Mouse (Mus musculus): ENCODE measurements around the gene Numbl.
"Not testable (repeated sequence)": the region's sequence is repeated elsewhere in the genome, so short reads cannot be mapped to it uniquely, and the experiment has no call there.

Numbl gene

DNA sequence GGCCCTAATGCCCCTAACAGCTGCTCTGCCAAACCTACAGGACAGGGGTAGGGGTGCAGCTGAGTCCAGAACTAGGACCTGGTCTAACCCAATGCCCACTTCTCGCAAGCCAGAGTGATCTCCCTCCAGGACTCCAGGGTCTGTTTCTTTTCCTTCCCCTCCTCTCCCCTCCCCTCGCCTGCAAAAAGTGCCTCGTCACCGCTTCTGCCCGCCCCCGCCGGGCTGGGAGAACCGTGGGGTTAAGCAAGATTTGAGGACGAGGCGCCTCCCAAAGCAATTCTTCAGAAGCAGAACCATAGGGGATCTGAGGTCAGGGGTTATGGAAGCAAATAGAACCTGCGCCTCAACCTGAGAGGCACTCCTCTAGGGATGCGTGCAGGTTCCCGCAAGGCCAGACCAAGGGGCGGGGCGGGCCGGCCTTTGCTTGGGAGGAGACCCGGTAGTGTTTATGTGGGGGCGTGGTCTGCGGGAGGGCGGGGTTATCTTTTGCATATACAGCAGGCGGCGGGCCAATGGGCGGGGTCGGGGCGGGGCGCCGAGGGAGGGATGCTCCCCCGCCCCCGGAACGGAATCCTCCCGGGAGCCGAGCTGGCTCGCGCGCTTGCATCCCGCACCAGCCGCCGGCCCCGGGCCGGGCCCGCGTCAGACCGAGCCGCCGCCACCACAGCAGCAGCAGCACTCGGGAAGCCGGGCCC, at the start of gene Numbl:
Numbl (plus strand) TSS at position 229 of the 695 bp plus-strand sequence.
- peak; percentile 90 for DNase-seq (ENCODE audit: low spot score)

DNA sequence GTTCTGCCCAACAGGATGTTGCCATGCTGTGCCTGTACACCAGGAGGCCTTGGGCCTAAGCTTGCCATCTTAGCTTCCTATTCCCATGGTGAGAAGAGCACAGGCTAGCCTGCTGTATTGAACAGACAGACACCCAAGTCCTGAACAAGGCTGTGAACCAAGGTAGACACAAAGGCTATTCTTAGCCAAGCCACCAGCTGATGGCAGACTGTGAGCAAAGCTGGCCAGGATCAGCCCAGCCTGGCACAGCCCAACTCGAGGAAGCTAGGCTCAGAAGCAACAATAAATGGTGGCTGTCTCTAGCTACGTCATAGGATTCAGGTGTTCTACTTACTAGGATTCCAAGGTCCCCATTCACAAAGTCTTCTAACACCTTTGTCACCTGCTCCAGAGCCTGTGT, 45.6 kb upstream of the Numbl start:
- DNase-seq (ENCODE audit: low spot score) = no peak

DNA sequence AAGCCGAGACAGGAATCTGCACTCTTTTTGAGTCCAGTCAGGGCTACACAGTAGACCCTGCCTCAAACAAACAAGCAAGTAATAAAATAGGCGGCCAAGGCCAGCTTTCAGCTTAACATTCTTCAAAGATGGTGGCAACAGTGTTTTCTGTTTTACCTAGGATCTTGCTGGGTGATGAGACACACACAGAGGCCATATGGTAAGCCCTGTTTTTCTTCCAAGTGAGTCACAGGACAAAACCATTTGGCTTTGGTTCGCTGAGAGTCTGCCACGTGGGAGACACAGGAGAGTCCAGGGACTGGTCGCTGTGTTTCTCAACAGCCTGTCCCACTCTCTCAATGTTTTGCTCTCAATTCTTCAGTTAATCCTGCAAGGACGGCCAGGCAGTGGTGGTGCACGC, 39.6 kb upstream of the Numbl start:
- no peak for DNase-seq (ENCODE audit: low spot score)

DNA sequence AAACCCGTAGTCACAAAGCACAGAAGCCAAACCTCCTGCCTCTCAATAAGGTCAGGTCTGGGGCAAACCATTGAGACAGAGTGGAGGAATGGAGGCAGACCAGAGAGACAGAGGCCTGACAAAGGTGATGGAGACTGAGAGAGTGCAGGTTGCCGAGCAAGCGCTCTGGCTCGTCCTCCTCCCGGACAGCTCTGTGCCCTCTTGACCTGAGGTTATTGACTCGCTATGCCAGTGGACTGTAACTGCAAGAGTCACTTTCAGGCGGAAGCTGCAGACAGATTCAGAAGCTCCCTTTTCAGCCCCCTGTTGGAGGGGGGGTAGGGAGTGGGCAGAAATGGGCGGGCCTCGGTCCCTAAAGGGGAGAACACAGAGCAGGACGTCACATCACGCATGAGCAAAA, 38.3 kb upstream of the Numbl start:
- DNase-seq (ENCODE audit: low spot score) = no peak

DNA sequence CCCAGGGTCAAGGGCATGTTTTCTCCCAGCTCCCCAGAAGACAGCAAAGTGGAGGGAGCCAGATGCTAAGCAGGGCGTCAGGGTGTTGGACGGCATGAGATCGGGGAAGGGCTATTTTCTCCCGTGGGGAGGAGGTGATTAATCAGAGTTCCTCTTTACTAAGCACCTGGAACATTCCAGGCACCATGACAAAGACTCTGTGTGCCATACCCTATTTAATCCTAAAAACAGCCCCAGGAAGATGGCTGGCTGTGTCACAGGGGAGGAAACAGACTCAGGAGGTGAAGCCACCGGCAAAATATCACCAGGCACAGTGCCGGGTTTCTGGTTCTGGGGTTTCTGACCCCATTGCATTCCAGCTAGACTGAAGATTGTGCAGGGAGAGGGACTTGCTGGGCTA, 36.3 kb upstream of the Numbl start:
- DNase-seq (ENCODE audit: low spot score) = no peak

DNA sequence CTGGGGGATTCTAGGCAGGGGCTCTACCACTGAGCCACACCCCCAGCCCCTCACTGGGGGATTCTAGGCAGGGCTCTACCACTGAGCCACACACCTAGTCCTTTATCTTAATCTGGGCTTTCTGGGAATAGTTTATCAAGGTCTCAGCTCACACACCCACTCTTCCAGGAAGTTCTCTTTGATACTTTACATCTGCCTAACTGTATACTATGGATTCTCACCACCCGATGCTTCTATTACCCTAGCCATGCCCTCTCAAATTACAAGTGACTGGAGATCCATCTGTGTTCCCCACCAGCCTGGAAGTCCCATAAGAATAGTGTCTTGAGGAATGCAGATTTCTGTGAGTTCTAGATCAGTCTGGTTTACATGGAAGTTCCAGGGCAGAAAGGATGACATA, 35.7 kb upstream of the Numbl start:
- no peak for DNase-seq (ENCODE audit: low spot score)

DNA sequence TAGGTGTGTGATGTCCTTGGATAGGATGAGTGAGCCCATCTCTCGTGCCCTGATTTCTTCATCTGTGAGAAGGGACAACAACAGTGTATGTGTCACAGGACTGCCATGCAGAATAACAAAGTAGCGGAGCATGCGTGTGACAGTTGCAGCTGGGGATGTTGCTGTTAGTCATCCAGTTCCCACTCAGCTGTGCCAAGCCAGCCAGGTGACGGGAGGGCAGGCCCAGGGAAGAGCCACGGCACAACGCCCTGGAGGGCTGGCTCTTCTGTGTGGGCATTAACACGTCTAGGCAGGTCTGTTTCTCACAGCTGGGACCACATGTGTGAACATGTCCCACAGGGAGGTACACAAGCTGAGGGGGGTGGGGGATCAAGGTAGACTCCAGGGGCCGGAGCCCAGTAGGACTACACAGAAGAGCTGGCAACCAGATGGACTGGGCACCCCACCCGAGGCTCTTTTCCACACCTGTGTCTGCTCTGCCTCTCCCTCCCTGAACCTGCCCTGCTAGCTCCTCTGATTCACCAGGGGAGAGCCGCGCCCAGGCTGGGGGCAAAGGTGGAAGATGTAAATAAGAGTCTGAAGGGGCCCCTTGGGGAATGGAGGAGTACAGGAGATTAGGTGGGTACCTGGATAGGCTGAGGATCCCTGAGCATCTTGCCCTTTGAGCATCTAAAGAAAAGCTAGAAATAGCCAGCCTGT, 33.2 kb upstream of the Numbl start:
- DNase-seq (ENCODE audit: low spot score) = no peak

DNA sequence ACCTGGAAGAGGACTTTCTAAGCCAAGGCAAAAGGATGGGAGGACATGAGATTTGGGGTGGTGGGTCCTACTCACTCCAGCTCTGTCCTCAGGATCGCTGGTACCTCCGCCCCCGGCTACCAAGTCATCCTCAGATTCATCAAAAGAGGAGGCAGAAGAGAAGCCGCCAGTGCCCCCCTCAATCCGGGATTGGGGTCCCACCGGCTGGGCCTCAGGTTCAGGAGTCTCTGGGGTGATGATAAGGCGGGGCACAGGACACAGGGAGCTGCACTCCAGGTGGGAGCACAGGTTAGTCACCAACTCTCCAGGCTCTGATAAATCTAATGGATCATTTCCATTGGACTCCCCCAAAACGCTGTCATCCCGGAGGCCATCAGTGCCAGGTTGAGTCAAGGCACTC, 31.0 kb upstream of the Numbl start:
- no peak for DNase-seq (ENCODE audit: low spot score)

DNA sequence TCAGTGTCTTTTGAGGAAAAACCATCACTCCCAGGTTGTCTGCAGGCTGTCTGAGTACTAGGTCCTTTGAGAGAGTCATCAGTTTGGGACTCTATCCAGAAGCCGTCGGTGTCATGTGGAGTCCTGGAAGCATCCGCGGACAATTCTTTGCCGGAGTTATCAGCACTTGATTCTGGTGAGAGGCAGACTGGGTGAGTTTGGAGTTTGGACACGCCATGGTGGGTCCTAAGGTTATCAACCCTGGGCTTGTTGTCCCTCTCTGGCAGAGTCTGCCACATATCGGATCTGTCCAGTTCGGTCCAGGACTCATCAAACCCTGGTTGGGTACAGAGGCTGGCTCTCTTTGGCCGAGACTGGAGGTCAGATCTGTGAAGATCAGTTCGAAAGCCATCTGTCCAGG, 30.6 kb upstream of the Numbl start:
- no peak for DNase-seq (ENCODE audit: low spot score)

DNA sequence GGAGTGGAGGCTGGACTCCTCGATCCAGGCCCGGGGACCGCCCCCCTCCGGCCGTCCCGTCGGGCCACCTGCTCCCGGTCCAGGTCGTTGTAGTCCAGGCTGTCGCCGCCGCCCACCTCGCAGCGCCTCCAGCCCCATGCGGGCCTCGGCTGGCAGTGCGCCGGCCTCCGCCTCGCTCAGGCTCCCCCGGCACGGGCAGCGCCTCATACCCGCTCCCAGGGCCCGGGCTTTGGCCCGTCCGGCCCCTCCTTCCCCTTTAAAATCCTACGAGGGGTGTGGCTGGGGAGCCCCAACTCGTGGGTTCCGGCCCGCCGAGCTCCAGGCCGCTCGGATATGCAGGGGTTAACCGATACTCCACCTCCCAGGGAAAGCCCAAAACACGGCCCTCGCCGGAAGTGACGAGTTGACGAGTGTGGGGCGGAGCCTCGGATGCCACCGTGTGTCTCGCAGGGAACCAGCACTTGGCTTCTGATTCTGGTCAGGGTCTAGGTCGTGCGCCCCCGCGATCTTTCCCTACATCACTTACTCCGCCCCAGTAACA, 29.9 kb upstream of the Numbl start, which contains the start of gene Itpkc:
Itpkc (minus strand) TSS at position 381 of the 541 bp plus-strand sequence.
- DNase-seq (ENCODE audit: low spot score) = peak; percentile 85

DNA sequence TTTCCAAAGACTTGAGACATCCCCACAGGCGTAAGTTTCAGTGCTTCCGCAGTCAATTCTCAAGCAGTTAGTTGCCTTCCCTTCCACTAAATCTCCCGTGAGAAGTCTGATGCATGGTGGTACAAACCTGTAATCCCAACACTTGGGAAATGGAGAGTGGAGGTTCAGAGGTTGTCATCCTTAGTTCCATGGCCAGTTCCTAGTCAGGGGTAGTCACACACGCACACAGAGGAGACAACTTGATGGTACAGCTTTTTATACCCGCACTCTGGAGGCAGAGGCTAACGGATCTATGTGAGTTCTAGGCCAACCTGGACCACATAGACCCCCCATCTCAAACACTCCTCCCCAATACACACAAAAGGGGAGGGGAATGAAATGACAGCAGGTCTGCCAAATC, 29.4 kb upstream of the Numbl start:
- DNase-seq (ENCODE audit: low spot score) = no peak

DNA sequence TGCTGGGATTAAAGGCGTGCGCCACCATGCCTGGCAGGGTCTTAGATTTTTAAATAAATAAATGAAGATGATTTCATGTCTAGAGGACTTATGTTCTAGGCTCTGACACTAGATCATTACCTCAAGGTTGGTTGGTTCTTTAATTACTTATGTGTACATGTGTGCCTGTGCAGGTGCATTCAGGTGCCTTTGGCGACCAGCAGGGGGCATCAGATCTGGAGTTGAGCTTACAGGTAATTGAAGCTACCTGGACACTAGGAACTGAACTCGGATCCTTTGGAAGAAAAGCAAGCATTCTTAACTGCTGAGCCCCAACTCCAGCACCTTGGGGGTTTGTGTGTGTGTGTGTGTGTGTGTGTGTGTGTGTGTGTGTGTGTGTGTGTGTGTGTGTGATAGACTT, 27.5 kb upstream of the Numbl start:
- DNase-seq (ENCODE audit: low spot score) = no peak

DNA sequence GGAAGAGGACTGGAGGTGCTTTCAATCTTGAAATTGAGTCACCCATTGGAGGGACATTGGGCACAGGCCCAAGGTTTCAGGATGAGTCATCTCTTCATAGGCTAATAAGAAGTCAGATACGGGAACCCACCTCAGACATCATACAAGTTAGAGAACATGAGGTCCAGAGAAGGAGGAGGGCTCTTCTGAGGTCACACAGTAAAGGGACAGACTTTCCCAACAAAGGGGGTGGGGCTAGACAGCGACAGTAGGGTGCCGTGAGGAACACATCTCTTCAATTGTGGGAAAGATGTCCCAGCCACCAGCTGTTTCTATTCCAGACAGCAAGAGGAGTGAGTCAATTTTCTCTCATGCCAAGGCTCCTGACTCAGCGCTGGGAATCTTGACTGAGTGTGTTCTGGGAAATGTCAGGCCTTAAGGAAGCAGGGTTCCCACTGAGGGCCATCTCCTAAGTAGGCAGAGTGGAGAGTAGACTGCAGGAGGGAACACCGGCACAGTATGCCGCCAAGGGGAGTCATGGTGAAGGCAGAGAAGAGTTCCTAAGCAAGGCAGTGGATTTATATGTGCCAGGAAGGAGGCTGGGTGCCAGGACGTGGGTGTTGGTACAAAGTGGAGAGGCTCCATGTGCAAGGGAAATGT, 26.4 kb upstream of the Numbl start:
- DNase-seq (ENCODE audit: low spot score) = no peak

DNA sequence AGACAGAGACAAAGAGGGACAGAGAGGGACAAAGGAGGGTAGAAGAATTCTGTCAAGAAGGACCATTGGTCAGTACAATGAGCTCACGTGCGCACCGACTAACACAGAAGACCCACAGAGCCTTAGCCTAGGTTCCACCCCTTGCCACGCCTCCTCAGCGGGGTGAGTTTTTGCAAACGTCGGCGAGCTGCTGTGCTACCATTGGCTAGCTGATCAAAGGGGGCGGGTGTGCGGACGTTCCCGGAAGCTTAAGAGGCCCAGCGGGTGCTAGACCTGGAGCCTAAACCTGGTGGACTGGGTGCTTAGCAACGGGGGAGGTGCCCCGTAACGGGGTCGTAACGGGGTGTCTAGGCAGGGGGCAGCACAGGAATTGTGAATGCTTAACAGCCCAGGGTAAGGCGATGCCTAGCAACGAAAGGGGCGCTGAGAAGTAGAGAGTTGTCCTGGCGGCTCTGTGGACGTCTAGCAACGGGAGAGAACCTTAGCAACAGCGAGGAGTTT, 25.4 kb upstream of the Numbl start, which contains the start of gene Coq8b:
Coq8b (plus strand) TSS at position 243 of the 501 bp plus-strand sequence.
- DNase-seq (ENCODE audit: low spot score) = peak; percentile 80

DNA sequence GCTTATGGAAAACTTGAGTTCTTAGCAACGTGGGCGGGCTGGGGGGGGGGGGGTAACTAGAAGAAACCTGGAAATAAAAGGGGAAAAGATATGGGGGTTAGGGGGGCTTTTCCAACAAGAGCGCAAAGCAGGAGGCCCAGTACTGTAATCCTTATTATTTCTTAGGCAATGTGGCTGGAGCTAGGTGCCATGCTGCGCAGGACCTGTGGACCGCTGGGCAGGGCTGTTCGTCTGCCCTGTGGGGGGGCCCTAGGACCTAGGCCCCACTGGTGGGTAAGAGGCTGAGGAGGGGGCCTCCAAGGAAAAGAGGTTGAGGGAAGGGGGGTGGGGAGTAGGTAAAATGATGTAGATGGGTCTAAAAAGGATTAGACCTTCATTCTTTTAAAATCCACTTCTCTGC, 24.9 kb upstream of the Numbl start:
- DNase-seq (ENCODE audit: low spot score) = no peak

DNA sequence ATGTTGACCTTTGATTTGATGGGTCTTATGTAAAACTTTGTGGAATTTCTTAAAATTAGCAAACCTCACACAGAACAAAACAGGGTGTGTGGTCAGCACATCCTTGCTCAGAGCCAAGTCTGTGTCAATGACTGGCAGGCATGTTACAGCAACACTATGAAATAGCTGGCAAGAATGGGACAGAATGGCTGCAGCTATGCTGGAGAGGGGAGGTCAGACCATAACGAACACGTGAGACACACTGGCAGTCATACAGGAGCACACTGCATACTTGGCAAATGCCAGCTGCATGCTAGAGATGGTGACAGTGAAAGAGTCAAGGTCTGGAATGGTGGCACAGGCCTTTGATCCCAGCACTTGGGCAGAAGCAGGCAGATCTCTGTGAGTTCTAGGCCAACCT, 22.5 kb upstream of the Numbl start:
- no peak for DNase-seq (ENCODE audit: low spot score)

DNA sequence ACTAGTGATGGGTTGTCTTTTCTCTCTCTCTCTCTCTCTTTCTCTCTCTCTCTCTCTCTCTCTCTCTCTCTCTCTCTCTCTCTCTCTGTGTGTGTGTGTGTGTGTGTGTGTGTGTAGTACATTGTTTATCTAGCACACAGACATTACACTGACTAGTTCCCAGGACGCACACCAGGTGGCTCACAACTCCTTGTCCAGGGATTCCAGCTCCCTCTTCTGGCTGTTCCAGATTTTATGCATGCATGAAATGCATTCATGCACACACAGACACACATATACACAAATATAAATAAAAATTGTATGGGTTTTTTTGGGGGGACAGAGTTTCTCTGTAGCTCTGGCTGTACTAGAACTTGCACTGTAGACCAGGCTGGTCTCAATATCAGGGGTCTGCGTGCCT, 20.7 kb upstream of the Numbl start:
- no peak for DNase-seq (ENCODE audit: low spot score)

DNA sequence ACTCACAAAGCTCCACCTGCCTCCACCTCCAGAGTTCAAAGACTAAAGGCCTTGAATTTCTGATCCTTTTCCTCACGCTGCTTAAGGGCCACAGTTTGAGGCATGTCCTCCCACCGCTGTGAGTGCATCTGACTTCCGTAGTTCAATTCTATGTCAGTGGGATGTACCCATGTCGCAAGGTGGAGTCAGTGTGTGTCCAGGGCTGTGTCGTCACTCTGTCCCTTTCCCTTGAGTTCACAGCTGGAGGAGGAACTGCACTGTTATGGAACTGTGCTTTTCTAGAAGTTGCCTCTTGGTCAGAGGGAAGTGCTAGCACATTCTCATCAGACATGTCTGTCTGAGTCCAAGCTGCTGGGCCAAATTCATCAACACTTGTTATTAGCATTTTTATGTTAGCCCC, 19.7 kb upstream of the Numbl start:
- no peak for DNase-seq (ENCODE audit: low spot score)

DNA sequence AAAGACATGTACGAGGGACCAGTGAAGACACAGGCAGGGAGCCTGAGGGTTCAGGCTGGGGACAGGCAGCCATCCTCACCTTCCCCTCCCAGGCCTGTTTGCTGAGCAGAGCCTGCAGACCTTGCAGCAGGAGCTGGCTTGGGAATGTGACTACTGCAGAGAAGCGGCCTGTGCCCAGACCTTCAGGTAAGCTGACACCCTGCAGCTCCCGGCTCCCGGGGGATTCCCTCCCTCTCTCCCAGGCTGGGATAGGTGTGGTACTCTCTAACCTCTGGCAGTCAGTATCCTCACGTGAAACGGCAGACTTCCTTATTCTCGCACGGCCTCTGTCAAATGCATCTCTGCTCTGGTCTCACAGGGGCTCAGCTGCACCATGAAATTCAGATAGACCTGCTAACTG, 15.0 kb upstream of the Numbl start:
- no peak for DNase-seq (ENCODE audit: low spot score)

DNA sequence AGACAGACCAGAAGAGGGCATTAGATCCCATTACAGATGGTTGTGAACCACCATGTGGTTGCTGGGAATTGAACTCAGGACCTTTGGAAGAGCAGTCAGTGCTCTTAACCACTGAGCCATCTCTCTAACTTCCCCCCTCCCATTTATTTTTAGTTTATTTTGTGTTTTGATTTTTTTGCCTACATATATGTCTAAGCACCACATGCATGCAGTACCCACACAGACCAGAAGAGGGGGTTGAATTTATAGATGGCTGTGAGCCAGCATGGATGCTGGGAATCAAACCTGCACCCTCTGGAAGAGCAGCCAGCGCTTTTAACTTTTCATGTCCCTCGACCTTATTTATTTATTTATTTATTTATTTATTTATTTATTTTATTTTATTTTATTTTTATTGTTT, 14.1 kb upstream of the Numbl start:
- DNase-seq (ENCODE audit: low spot score) = not testable (repeated sequence)

DNA sequence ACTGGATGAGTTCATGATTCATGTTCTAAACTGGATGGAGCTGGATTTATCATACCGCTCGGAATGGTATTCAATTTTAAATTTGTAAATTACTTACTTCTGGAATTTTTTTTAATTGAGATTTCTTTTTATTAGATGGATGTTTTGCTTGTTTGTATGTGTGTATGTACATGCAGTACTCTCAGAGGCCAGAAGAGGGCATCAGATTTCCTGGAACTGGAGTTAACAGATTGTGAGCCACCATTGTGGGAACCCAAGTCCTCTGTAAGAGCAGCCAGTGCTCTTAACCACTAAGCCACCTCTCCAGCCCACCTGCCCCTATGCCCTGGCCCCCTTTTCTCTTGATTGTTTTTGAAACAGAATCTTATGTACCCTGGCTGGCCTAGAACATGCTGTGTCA, 9.1 kb upstream of the Numbl start:
- no peak for DNase-seq (ENCODE audit: low spot score)

DNA sequence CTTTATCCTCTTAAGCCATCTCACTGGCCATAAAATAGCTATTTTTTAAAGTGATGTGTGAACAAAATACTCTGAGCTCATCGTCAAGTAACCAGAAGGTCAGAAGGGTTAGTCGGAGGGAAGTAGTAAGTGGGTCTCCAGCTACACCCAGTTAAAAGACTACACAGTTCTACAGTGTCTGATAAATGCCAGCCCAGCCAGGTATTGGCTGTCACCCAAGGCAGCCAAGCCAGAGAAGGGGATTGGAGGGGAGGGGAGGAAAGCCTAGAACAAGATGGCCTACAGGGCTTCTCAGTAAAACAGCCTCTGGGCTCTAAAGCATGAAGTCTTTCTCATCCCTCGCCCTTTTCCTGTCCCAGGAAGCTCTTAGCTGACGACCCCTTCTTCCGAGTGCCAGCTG, 8.3 kb upstream of the Numbl start:
- no peak for DNase-seq (ENCODE audit: low spot score)

DNA sequence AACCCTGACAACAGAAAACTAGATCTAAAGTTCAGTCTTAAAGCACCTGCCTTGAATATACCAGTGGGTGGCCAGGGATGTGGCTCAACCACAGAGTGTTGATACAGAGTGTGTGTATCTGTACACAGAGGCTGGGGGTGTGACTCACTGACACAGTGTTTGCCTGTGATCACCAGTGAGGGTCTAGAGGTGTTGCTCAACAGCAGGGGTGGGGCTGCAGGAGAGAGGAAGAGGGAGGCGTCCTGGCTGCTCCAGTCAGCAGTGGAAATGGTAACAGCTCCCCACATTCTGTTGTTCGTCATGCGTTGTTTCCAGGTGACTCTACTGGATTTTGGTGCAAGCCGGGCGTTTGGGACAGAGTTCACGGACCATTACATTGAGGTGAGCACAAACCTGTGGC, 6.3 kb upstream of the Numbl start:
- no peak for DNase-seq (ENCODE audit: low spot score)

Data from ovary, postnatal 14 days (tissue).